Comparison of ENCODE assay signal across 27 mouse cellular contexts in genomic region chr4:63917181-63917580, GRCm38 (mm10). TPM values are rescaled to one million over a fixed set of nuclear protein-coding genes. Genes with fewer than 3 reads are reported as not detected.
DNase-seq lines count a peak whose midpoint lies in the region; ATAC-seq and TF ChIP-seq lines count a peak whose summit lies in the region.
"Had no signal": no experiment of that assay in that cellular context is flagged by ENCODE, and none has a peak within 500 bp of the region (broad histone marks: within the 10 kb centered on the region; RNA-seq: fewer than 3 reads in every experiment).

No protein-coding gene starts in this region.

- TF ChIP-seq CTCF in heart, adult 2 months (IDR thresholded peaks at IDR 0.05), result no peak
- TF ChIP-seq CTCF in kidney, postnatal 0 days (IDR thresholded peaks at IDR 0.05; ENCODE audit: low read depth), result no peak

- peaks cover 15% of the 10 kb centered on the region for H3K4me1 ChIP-seq in heart, embryonic 13.5 days
- no peaks in the 10 kb centered on the region for H3K4me1 ChIP-seq in heart, adult 2 months (ENCODE audit: control insufficient read depth, insufficient read depth, low read length)
- no peaks in the 10 kb centered on the region for H3K4me1 ChIP-seq in kidney, postnatal 0 days (replicated peaks; ENCODE audit: insufficient read depth, low read length)
- H3K4me1 ChIP-seq in lung, embryonic 16.5 days (replicated peaks; ENCODE audit: control insufficient read depth, insufficient read depth, low read length), result peaks cover 16% of the 10 kb centered on the region
- H3K4me1 ChIP-seq: embryonic facial prominence, embryonic 15.5 days; forebrain, embryonic 13.5 days; limb, embryonic 13.5 days; liver, embryonic 12.5 days had no signal

- no peak overlapping the region for H3K9ac ChIP-seq in heart, embryonic 13.5 days
- no peak overlapping the region for H3K9ac ChIP-seq in heart, adult 2 months (ENCODE audit: low read depth, low read length)
- no peak overlapping the region for H3K9ac ChIP-seq in kidney, postnatal 0 days (ENCODE audit: low read depth, low read length)
- H3K9ac ChIP-seq in lung, embryonic 16.5 days (ENCODE audit: low read length), result no peak overlapping the region
- H3K9ac ChIP-seq: embryonic facial prominence, embryonic 15.5 days; forebrain, embryonic 13.5 days; heart, embryonic 15.5 days; limb, embryonic 13.5 days; liver, embryonic 12.5 days; liver, postnatal 0 days had no signal

- H3K79me2 ChIP-seq in heart, adult 2 months (replicated peaks; ENCODE audit: control insufficient read depth, insufficient read depth, low read length), result no peaks in the 10 kb centered on the region

- peak overlapping the region; percentile 21 for H3K4me2 ChIP-seq in heart, embryonic 13.5 days
- H3K4me2 ChIP-seq in kidney, postnatal 0 days (ENCODE audit: low read length), result no peak overlapping the region
- peak overlapping the region; percentile 43 for H3K4me2 ChIP-seq in lung, embryonic 16.5 days (ENCODE audit: low read depth, low read length)
- H3K4me2 ChIP-seq: embryonic facial prominence, embryonic 15.5 days; forebrain, embryonic 13.5 days; heart, embryonic 15.5 days; limb, embryonic 13.5 days; liver, embryonic 12.5 days had no signal

- DNase-seq in heart, adult 2 months, result no peak
- DNase-seq in kidney, postnatal 0 days (ENCODE audit: low spot score), result peak; percentile 63
- DNase-seq in kidney, postnatal 25 days, result no peak
- no peak for DNase-seq in lung, postnatal 10 days
- no peak for DNase-seq in gastrocnemius, postnatal 25 days
- DNase-seq: adrenal gland, postnatal 25 days; cerebellum, adult 18-20 months; cerebellum, postnatal 10 days; gastrocnemius, postnatal 10 days; kidney, postnatal 10 days; liver, postnatal 0 days; thymus, postnatal 4 days had no signal

- ATAC-seq in heart, embryonic 13.5 days (ENCODE audit: extremely low read depth, insufficient number of reproducible peaks, low FRiP score, low TSS enrichment), result no peak
- no peak for ATAC-seq in kidney, postnatal 0 days (replicated peaks; ENCODE audit: low FRiP score, low read depth)
- ATAC-seq in lung, embryonic 16.5 days (ENCODE audit: low read depth), result peak; percentile 77
- ATAC-seq: forebrain, embryonic 13.5 days; liver, embryonic 12.5 days; liver, postnatal 0 days had no signal

- no peaks in the 10 kb centered on the region for H3K27me3 ChIP-seq in heart, embryonic 13.5 days (replicated peaks)
- no peaks in the 10 kb centered on the region for H3K27me3 ChIP-seq in heart, adult 2 months (ENCODE audit: control insufficient read depth, insufficient read depth, low read length)
- no peaks in the 10 kb centered on the region for H3K27me3 ChIP-seq in kidney, postnatal 0 days (ENCODE audit: insufficient read depth, low read length)
- H3K27me3 ChIP-seq in lung, embryonic 16.5 days (ENCODE audit: control insufficient read depth, insufficient read depth, low read depth, low read length), result no peaks in the 10 kb centered on the region
- H3K27me3 ChIP-seq: embryonic facial prominence, embryonic 15.5 days; forebrain, embryonic 13.5 days; heart, embryonic 15.5 days; limb, embryonic 13.5 days; liver, embryonic 12.5 days had no signal

- TF ChIP-seq POLR2A in heart, adult 2 months (IDR thresholded peaks at IDR 0.05; ENCODE audit: insufficient read depth, low read depth, low read length), result no peak

- intact Hi-C loops in heart, adult 2 months (cut with DNase I), result no loop called here

- no peaks in the 10 kb centered on the region for H3K9me3 ChIP-seq in heart, embryonic 13.5 days
- H3K9me3 ChIP-seq in kidney, postnatal 0 days (replicated peaks; ENCODE audit: low read length), result no peaks in the 10 kb centered on the region
- no peaks in the 10 kb centered on the region for H3K9me3 ChIP-seq in lung, embryonic 16.5 days (ENCODE audit: control insufficient read depth, low read length)
- H3K9me3 ChIP-seq: embryonic facial prominence, embryonic 15.5 days; forebrain, embryonic 13.5 days; heart, embryonic 15.5 days; limb, embryonic 13.5 days; liver, embryonic 12.5 days had no signal

- no peak overlapping the region for H3K27ac ChIP-seq in heart, embryonic 13.5 days (replicated peaks)
- no peak overlapping the region for H3K27ac ChIP-seq in heart, adult 2 months
- H3K27ac ChIP-seq in kidney, postnatal 0 days, result no peak overlapping the region
- peak overlapping the region; percentile 66 for H3K27ac ChIP-seq in lung, embryonic 16.5 days (ENCODE audit: low read length)
- H3K27ac ChIP-seq: embryonic facial prominence, embryonic 15.5 days; forebrain, embryonic 13.5 days; heart, embryonic 15.5 days; limb, embryonic 13.5 days; liver, embryonic 12.5 days had no signal

- H3K4me3 ChIP-seq in heart, embryonic 13.5 days, result no peak overlapping the region
- no peak overlapping the region for H3K4me3 ChIP-seq in heart, adult 2 months
- H3K4me3 ChIP-seq in kidney, postnatal 0 days (replicated peaks; ENCODE audit: low read depth, low read length), result no peak overlapping the region
- H3K4me3 ChIP-seq in lung, embryonic 16.5 days (ENCODE audit: low read length), result 0 out of 2 replicates have a peak overlapping the region, but pooled peaks have one; percentile 3
- H3K4me3 ChIP-seq: embryonic facial prominence, embryonic 15.5 days; forebrain, embryonic 13.5 days; heart, embryonic 15.5 days; limb, embryonic 13.5 days; liver, embryonic 12.5 days had no signal

- TF ChIP-seq EP300 in heart, adult 2 months (IDR thresholded peaks at IDR 0.05; ENCODE audit: insufficient read depth, low read depth, low read length), result no peak

- WGBS in heart, embryonic 13.5 days, result 58% methylated on average over 5 of the region's 5 CpGs
- WGBS in heart, adult 2 months, result 49% methylated on average over 5 of the region's 5 CpGs
- 60% methylated on average over 5 of the region's 5 CpGs for WGBS in kidney, postnatal 0 days
- 18% methylated on average over 5 of the region's 5 CpGs for WGBS in lung, embryonic 16.5 days

- H3K36me3 ChIP-seq in heart, embryonic 13.5 days, result no peaks in the 10 kb centered on the region
- no peaks in the 10 kb centered on the region for H3K36me3 ChIP-seq in heart, adult 2 months (ENCODE audit: control insufficient read depth, insufficient read depth, low read length)
- no peaks in the 10 kb centered on the region for H3K36me3 ChIP-seq in kidney, postnatal 0 days (ENCODE audit: insufficient read depth, low read length)
- no peaks in the 10 kb centered on the region for H3K36me3 ChIP-seq in lung, embryonic 16.5 days (ENCODE audit: control insufficient read depth, insufficient read depth, low read length)
- H3K36me3 ChIP-seq: embryonic facial prominence, embryonic 15.5 days; heart, embryonic 15.5 days; limb, embryonic 13.5 days; liver, embryonic 12.5 days had no signal

RNA-seq across cellular contexts. Expression of gene Tnfsf8, which starts 56.0 kb away (rescaled TPM):
- polyA plus RNA-seq in heart, embryonic 13.5 days (2015; fragmentation: Nextera tagmentation; extraction: Ambion mirVana), result not detected in 2 replicates
- not detected for total RNA-seq in heart, adult 2 months (2021)
- 0.06 TPM in 2 replicates for polyA plus RNA-seq in heart, adult 2 months (2012; rRNA removed)
- polyA plus RNA-seq in kidney, postnatal 0 days (2015; fragmentation: Nextera tagmentation; extraction: Ambion mirVana), result 0.04 TPM in 1 of 2 replicates, not detected in the other
- 0.04 and 0.19 TPM in 2 replicates for polyA plus RNA-seq in lung, embryonic 16.5 days (2015; fragmentation: Nextera tagmentation; extraction: Ambion mirVana)
- not detected for total RNA-seq in gastrocnemius, postnatal 25 days (2021)
- total RNA-seq: adrenal gland, postnatal 25 days; heart, postnatal 25 days; layer of hippocampus, adult 18-20 months; layer of hippocampus, postnatal 10 days; left cerebral cortex, adult 18-20 months; left cerebral cortex, postnatal 14 days; MEL had no signal
- polyA plus RNA-seq: embryonic facial prominence, embryonic 15.5 days; forebrain, embryonic 13.5 days; hindbrain, embryonic 11.5 days; limb, embryonic 13.5 days; neural tube, embryonic 14.5 days had no signal
